Mouse (Mus musculus) cerebellum, adult 2 months (tissue): ENCODE results near the gene Kcnk15.

ENCODE experiments used
- CTCF ChIP-seq: fragments of 200-500 bp; IDR thresholded peaks from 2 replicates; pipeline ENCODE4 v1.5.1; 2011; ENCODE audit warnings: low read depth, mild to moderate bottlenecking, control low read depth, low read length, moderate library complexity, borderline replicate concordance; ENCODE audit not compliant: insufficient read depth
- POLR2A ChIP-seq: fragments of 200-500 bp; IDR thresholded peaks from 2 replicates; pipeline ENCODE4 v1.6.1; 2011; ENCODE audit warnings: low read length, control low read depth, borderline replicate concordance; ENCODE audit not compliant: insufficient read depth

GRCm38 (mm10) chr2:163891271-163891670 lies 37.8 kb downstream of the Kcnk15 start:
- TF ChIP-seq POLR2A (no peak), CTCF (no peak)
